Mouse (Mus musculus) heart, adult 2 months (tissue): ENCODE results near the gene Tlx1.
A peak's percentile ranks its signal among the peaks of the same experiment; 100 is the strongest.

ENCODE experiments used
- CTCF ChIP-seq: fragments of 200-600 bp; IDR thresholded peaks from 2 replicates; pipeline ENCODE4 v1.8.1; 2022; ENCODE audit warnings: antibody characterized with exemption, mild to moderate bottlenecking, moderate library complexity
- POLR2A ChIP-seq: fragments of 200-500 bp; IDR thresholded peaks from 2 replicates; pipeline ENCODE4 v1.6.1; 2011; ENCODE audit warnings: mild to moderate bottlenecking, low read depth, low read length, control low read depth; ENCODE audit not compliant: insufficient read depth

DNA sequence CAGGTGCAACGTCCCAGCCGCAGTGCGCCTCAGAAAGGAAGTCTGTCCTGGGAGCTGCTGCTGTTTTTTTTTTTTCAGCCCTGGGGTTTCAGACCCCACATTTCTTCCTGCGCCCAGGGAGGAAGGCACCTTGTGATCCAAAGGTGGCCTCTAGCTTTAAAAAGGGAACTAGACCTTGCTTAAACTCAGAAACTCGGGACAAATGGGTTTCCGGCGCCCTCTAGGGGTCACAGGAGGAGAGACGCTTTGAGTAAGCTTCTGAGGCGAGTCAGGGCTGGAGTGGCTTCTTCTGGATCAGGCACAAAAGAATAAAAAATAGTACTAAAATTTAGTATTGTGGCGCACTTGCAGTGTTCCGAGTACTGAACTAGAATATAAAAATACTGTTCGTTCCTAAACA lies 10.6 kb downstream of the Tlx1 start:
- no peak for TF ChIP-seq POLR2A
- peak; percentile 90 for TF ChIP-seq CTCF
